Mouse (Mus musculus) B cell, adult 62 days (primary cell): Measurements from ENCODE around the gene Skor1. TPM values are rescaled to one million over a fixed set of nuclear protein-coding genes. Genes with fewer than 3 reads are reported as not detected.

ENCODE experiments used
- total RNA-seq: library from RNA; stranded (reverse); gene quantifications from 4 replicates; pipeline ENCODE4 v1.2.4, GENCODE M21; 2023

The Skor1 gene
- 0.14 to 0.50 TPM (median 0.21 TPM) in 4 replicates for total RNA-seq

GRCm38 (mm10) chr9:63148410-63149371 is at the start of gene Skor1:
Skor1 (minus strand) TSS chr9:63148961.

Other genes starting within 250 kb of the Skor1 start
- 123 to 127 TPM (median 126 TPM) in 4 replicates for gene Pias1, start 161.0 kb downstream of the Skor1 start, total RNA-seq
- gene Map2k5, start 228.9 kb upstream of the Skor1 start, total RNA-seq = 33.4 to 44.1 TPM (median 38.6 TPM) in 4 replicates